Mouse (Mus musculus) limb, embryonic 14.5 days (tissue): ENCODE data around the gene Tex38. TPM values are rescaled to one million over a fixed set of nuclear protein-coding genes. Genes with fewer than 3 reads are reported as not detected.

ENCODE experiments used
- ATAC-seq: fragments of 200-750 bp; cut with Nextera tagmentation; 2 replicates; pipeline ENCODE4 v1.8.0; 2017; ENCODE audit warnings: low read depth, moderate number of reproducible peaks, moderate TSS enrichment; ENCODE audit not compliant: low FRiP score
- DNase-seq: peaks from one replicate; pipeline ENCODE4 v3.0.0-alpha.2; 2015; ENCODE audit warnings: low spot score
- H3K27ac ChIP-seq: fragments of 300-500 bp; sonication (generic); replicated peaks from 2 replicates; pipeline ENCODE4 v1.5.1; 2014; ENCODE audit warnings: low read depth, mild to moderate bottlenecking, low read length, moderate library complexity, mixed read lengths
- H3K27me3 ChIP-seq: fragments of 300-500 bp; sonication (generic); 2 replicates; pipeline ENCODE4 v1.6.1; 2014; ENCODE audit warnings: low read length, mixed read lengths; ENCODE audit not compliant: control insufficient read depth, insufficient read depth
- H3K36me3 ChIP-seq: fragments of 300-500 bp; sonication (generic); 2 replicates; pipeline ENCODE4 v1.6.1; 2014; ENCODE audit warnings: mild to moderate bottlenecking, low read length, moderate library complexity, mixed read lengths; ENCODE audit not compliant: control insufficient read depth, insufficient read depth
- H3K4me1 ChIP-seq: fragments of 300-500 bp; sonication (generic); 2 replicates; pipeline ENCODE4 v1.6.1; 2014; ENCODE audit warnings: antibody characterized with exemption, low read length, mixed read lengths; ENCODE audit not compliant: control insufficient read depth, insufficient read depth
- H3K4me2 ChIP-seq: fragments of 300-500 bp; sonication (generic); replicated peaks from 2 replicates; pipeline ENCODE4 v1.6.1; 2014; ENCODE audit warnings: low read depth, mild to moderate bottlenecking, low read length, moderate library complexity; ENCODE audit not compliant: severe bottlenecking
- H3K4me3 ChIP-seq: fragments of 300-500 bp; sonication (generic); replicated peaks from 2 replicates; pipeline ENCODE4 v1.5.1; 2014; ENCODE audit warnings: low read length
- H3K9ac ChIP-seq: fragments of 300-500 bp; sonication (generic); 2 replicates; pipeline ENCODE4 v1.6.1; 2014; ENCODE audit warnings: mild to moderate bottlenecking, low read depth, low read length, moderate library complexity; ENCODE audit not compliant: severe bottlenecking
- H3K9me3 ChIP-seq: fragments of 300-500 bp; sonication (generic); 2 replicates; pipeline ENCODE4 v1.6.1; 2016; ENCODE audit warnings: low read length; ENCODE audit not compliant: control insufficient read depth
- POLR2A ChIP-seq: fragments of 200-500 bp; IDR thresholded peaks from 2 replicates; pipeline ENCODE4 v1.8.0; 2012; ENCODE audit warnings: inconsistent platforms, mild to moderate bottlenecking, moderate library complexity, borderline replicate concordance; ENCODE audit not compliant: insufficient read depth, insufficient read length; ENCODE audit errors: extremely low read depth
- WGBS: fragments of 180-500 bp; shearing (Covaris S2); extraction: QIAGEN DNeasy Blood & Tissue Kit; methylation state at CpG from one replicate; pipeline ENCODE4 v1.1.7; 2014; 5-methylcytosine and 5-hydroxymethylcytosine counted together
- polyA plus RNA-seq, 2 experiments: library from polyadenylated mRNA; depleted of rRNA in 1 of 2; stranded (reverse) in 1 of 2; unstranded in 1 of 2; fragments of >200 nt; fragmentation: Nextera tagmentation in 1 of 2; extraction: Ambion mirVana in 1 of 2; gene quantifications; 2 replicates each; pipeline versions ENCODE4 v1.2.1 to v1.2.3; 2012 to 2014

Tex38 gene
- polyA plus RNA-seq, 2 experiments, result 0.32 to 0.50 TPM

DNA sequence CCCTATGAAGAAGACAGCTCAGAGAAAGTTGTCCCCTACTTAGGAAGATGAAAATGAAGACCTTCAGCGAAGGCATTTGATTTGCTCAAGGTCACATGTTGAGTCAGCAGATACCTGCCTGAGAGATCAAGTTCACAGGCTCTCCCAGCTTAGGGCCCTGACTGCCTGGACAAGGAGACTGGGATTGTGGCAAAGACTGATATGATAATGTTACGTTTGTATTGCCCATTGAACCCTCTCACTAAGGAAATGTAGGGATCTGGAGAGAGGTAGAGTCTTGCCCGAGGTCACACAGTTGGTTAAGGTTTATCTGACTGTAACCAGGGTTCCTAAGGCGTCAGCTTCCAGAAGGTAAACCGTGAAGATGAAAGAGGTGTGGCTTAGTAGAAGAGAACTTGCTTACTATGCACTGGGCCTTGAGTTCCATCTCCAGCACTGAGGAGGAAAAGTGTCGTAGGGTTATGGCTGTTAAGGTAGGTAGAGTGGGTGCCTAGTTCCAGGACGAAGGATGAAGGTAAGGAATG, 4.8 kb upstream of the Tex38 start:
- TF ChIP-seq POLR2A, result no peak
- no peaks in the 10 kb centered on the region for H3K9me3 ChIP-seq
- peak overlapping the region; percentile 73 for H3K4me3 ChIP-seq
- peaks cover 19% of the 10 kb centered on the region for H3K36me3 ChIP-seq
- no peaks in the 10 kb centered on the region for H3K27me3 ChIP-seq
- H3K9ac ChIP-seq, result peak overlapping the region; percentile 85
- 50% methylated on average over 7 of the region's 7 CpGs for WGBS
- no peak for ATAC-seq
- peak overlapping the region; percentile 28; the same call in 1 of the 2 replicates for H3K27ac ChIP-seq
- H3K4me2 ChIP-seq, result peak overlapping the region; percentile 74
- no peak for DNase-seq
- peaks cover 6% of the 10 kb centered on the region; the same call in 1 of the 2 replicates for H3K4me1 ChIP-seq

DNA sequence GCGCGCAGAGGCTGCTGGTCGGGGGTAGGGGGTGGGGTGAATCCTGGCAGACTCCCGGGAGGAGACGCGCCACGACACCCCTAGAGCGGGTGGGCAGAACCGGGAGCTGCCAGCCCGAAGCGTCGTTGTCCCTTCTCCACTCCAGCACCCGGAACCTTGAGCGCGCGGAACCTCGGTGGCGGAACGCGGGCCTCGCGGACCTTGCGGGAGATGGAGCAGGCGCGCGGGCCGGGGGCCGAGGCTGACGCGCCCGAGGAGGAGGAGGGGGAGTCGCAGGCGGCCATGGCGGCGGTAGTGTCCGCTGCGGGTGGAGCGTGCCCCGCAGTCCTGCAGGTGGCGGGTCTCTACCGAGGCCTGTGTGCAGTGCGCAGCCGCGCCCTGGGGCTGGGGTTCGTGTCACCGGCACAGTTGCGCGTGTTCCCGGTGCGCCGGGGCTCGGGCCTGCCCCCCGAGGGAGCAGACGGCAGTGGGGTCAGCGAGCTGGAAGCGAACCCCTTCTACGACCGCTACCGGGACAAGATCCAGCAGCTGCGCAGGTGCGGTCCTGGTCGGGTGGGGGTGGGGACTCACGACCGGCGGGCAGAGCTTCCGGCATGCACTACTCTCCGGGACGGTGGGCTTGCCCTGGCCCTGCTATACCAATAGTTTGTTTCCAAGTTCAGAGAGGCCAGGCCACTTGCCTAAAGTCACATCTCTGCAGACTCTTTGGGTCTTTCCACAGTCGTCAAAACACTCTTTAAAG, 4.1 kb upstream of the Tex38 start, which contains the start of gene Atpaf1:
Gene Atpaf1, plus strand, starts transcription at position 44 of the 742 bp plus-strand sequence.
- TF ChIP-seq POLR2A, result 0 out of 2 replicates have a peak, but pooled peaks have one; percentile 44
- Histone ChIP-seq H3K4me2 (peak within 1 kb of the TSS; percentile 74), H3K9me3 (no peaks in the 10 kb centered on the region), H3K9ac (peak within 1 kb of the TSS; percentile 85), H3K27ac (peak within 1 kb of the TSS; percentile 28; the same call in 1 of the 2 replicates), H3K27me3 (no peaks in the 10 kb centered on the region), H3K36me3 (peaks cover 13% of the 10 kb centered on the region), H3K4me3 (peak within 1 kb of the TSS; percentile 73), H3K4me1 (peaks cover 6% of the 10 kb centered on the region; the same call in 1 of the 2 replicates)
- ATAC-seq, result peak; percentile 92
- peak; percentile 19 for DNase-seq
- under 1% methylated on average over 47 of the region's 69 CpGs for WGBS

DNA sequence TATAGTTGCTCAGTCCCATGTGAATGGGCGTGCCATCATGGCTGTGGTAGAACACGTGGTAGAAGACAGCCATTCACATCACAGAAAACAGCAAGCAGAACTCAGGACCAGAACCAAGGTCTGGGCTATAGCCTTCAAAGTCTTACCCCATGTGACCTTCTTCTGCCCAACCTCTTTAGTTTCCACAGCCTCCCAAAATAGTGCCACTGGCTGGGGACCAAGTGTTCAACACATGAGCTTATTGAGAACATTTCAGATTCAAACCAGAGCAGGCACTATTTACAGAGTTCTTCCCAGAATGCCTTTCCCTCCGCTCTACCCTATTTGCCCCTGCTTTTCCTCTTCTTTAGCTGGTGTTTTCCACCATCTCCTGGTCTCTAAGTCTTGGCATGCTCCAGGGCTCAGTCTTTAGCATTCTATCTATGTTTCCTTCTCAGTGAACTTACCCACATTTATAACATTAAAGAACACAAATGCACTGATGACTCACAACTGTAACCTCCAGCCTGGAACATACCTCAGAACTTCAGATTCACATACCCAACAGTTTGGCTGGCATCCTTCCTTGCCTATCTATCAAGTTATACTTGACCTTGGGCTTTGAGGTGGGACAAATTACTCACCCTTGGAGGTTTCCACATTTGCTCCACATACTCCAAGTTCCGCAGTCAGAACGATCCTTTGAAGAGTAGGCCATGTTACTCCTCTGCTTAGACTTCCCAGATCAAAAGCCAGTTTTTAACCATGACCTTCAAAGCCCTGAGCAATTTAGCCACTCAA, 1.4 kb upstream of the Tex38 start:
- Histone ChIP-seq H3K4me1 (peaks cover 6% of the 10 kb centered on the region; the same call in 1 of the 2 replicates), H3K4me3 (no peak overlapping the region), H3K36me3 (no peaks in the 10 kb centered on the region), H3K9me3 (no peaks in the 10 kb centered on the region), H3K27ac (no peak overlapping the region), H3K4me2 (no peak overlapping the region), H3K27me3 (no peaks in the 10 kb centered on the region), H3K9ac (no peak overlapping the region)
- ATAC-seq (no peak), DNase-seq (no peak)
- WGBS, result 92% methylated on average over 5 of the region's 5 CpGs
- TF ChIP-seq POLR2A, result no peak

DNA sequence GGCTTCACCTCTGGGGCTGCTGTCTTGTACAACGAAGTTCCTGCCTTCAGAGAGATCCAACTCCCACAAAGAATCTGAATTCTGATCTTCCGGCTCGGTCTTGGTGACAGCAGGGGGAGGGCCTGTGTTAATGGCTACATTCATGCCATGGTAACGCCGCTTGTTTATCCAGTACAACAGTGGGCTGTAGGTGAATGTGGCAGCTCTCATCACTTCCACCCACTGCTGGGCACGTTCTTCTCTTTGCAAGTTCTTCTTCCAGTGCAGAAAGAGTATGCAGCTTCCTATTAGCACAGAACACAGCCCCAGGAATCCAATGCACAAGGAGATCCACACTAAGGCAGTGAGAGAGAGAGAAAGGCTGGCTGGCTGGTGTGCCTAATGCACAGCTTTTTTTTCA, 549 bp downstream of the Tex38 start:
- H3K4me3 ChIP-seq, result no peak overlapping the region
- no peaks in the 10 kb centered on the region for H3K4me1 ChIP-seq
- ATAC-seq (no peak), DNase-seq (no peak)
- no peak overlapping the region for H3K9ac ChIP-seq
- H3K9me3 ChIP-seq, result no peaks in the 10 kb centered on the region
- no peak overlapping the region for H3K27ac ChIP-seq
- no peaks in the 10 kb centered on the region for H3K27me3 ChIP-seq
- 0 out of 2 replicates have a peak, but pooled peaks cover 4% of the 10 kb centered on the region for H3K36me3 ChIP-seq
- no peak for TF ChIP-seq POLR2A
- WGBS, result 56% methylated on average over 6 of the region's 6 CpGs
- no peak overlapping the region for H3K4me2 ChIP-seq

DNA sequence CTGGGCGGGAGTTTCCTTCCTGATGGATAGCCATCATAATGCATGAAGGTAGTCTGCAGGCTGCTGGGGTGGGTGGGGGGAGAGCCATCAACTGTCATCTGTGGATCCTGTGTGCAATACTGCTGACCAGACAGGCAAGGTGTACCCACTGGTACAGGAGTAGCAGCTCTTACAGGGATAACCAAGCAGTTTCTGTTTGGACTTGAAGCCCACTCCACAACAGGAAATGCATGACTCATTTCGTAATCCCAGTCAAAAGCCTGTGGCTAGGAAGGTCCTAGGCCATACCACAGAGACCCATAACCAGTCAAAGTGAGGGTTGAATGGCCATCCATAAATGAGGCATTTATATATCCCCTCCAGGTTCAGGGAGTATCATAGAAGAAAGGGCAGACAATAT, 3.2 kb downstream of the Tex38 start:
- Histone ChIP-seq H3K4me3 (no peak overlapping the region), H3K27ac (no peak overlapping the region), H3K9ac (no peak overlapping the region), H3K4me2 (no peak overlapping the region), H3K9me3 (no peaks in the 10 kb centered on the region), H3K4me1 (no peaks in the 10 kb centered on the region), H3K27me3 (no peaks in the 10 kb centered on the region), H3K36me3 (0 out of 2 replicates have a peak, but pooled peaks cover 13% of the 10 kb centered on the region)
- no peak for ATAC-seq
- 91% methylated on average over 2 of the region's 2 CpGs for WGBS
- DNase-seq, result no peak
- TF ChIP-seq POLR2A, result no peak
